Mouse (Mus musculus) myocyte (in vitro differentiated cells): ENCODE measurements at regions not wholly inside any gene's neighbourhood (a gene's known extent, or its start where the extent isn't known, plus 50 kb on each side); places are given as distances from the start of the nearest gene placed in this dataset.
A peak's percentile ranks its signal among the peaks of the same experiment; 100 is the strongest.

Source experiments
- H3K27me3 ChIP-seq: one replicate; pipeline ENCODE4 v1.6.1; 2011; ENCODE audit not compliant: control insufficient read depth, insufficient read depth, insufficient read length
- H3K36me3 ChIP-seq: one replicate; pipeline ENCODE4 v1.6.1; 2011; ENCODE audit not compliant: control insufficient read depth, insufficient read depth
- H3K4me2 ChIP-seq: one replicate; pipeline ENCODE4 v1.6.1; 2011; ENCODE audit warnings: low read depth, control low read depth
- H3K4me3 ChIP-seq: one replicate; pipeline ENCODE4 v1.5.1; 2011; ENCODE audit warnings: mild to moderate bottlenecking, control low read depth, moderate library complexity
- H3K79me2 ChIP-seq: one replicate; pipeline ENCODE4 v1.6.1; 2011; ENCODE audit not compliant: control insufficient read depth, insufficient read depth
- H3ac ChIP-seq: one replicate; pipeline ENCODE4 v1.6.1; 2011; ENCODE audit not compliant: control insufficient read depth, insufficient read length
- CEBPB ChIP-seq: IDR thresholded peaks from 2 replicates; pipeline ENCODE4 v1.6.1; 2011; ENCODE audit warnings: mild to moderate bottlenecking, moderate library complexity; ENCODE audit not compliant: poor library complexity, insufficient read depth, severe bottlenecking
- E2F4 ChIP-seq: IDR thresholded peaks from one replicate; pipeline ENCODE4 v1.6.1; 2011; ENCODE audit warnings: mild to moderate bottlenecking, control low read depth, moderate library complexity; ENCODE audit not compliant: insufficient read depth
- MAX ChIP-seq: IDR thresholded peaks from one replicate; pipeline ENCODE4 v1.6.1; 2011; ENCODE audit warnings: low read depth, mild to moderate bottlenecking, control low read depth
- MYOD1 ChIP-seq, 3 experiments: IDR thresholded peaks; one replicate each; pipeline ENCODE4 v1.6.1; 2011; ENCODE audit warnings: control low read depth in 2 of 3, low read depth in 2 of 3, mild to moderate bottlenecking in 2 of 3, moderate library complexity in 1 of 3; ENCODE audit not compliant: insufficient read length in 2 of 3, control insufficient read depth in 1 of 3
- MYOG ChIP-seq, 3 experiments: IDR thresholded peaks; one replicate each; pipeline ENCODE4 v1.6.1; 2011; ENCODE audit warnings: control low read depth in 2 of 3, low read depth in 2 of 3, mild to moderate bottlenecking in 2 of 3; ENCODE audit not compliant: insufficient read length in 2 of 3, control insufficient read depth in 1 of 3, insufficient read depth in 1 of 3
- POLR2A ChIP-seq: IDR thresholded peaks from one replicate; pipeline ENCODE4 v1.6.1; 2011; ENCODE audit warnings: low read depth, mild to moderate bottlenecking, control low read depth, moderate library complexity; ENCODE audit not compliant: insufficient read length
- POLR2AphosphoS2 ChIP-seq: IDR thresholded peaks from one replicate; pipeline ENCODE4 v1.6.1; 2011; ENCODE audit warnings: low read depth, control low read depth; ENCODE audit not compliant: insufficient read length
- REST ChIP-seq: IDR thresholded peaks from one replicate; pipeline ENCODE4 v1.6.1; 2011; ENCODE audit warnings: mild to moderate bottlenecking, control low read depth, moderate library complexity; ENCODE audit not compliant: insufficient read depth, insufficient read length
- SRF ChIP-seq: IDR thresholded peaks from one replicate; pipeline ENCODE4 v1.6.1; 2011; ENCODE audit warnings: low read depth; ENCODE audit not compliant: control insufficient read depth, insufficient read length
- TCF12 ChIP-seq: IDR thresholded peaks from one replicate; pipeline ENCODE4 v1.6.1; 2011; ENCODE audit warnings: mild to moderate bottlenecking, control low read depth; ENCODE audit not compliant: poor library complexity, insufficient read depth, severe bottlenecking
- TCF3 ChIP-seq: IDR thresholded peaks from one replicate; pipeline ENCODE4 v1.6.1; 2011; ENCODE audit warnings: low read depth, control low read depth; ENCODE audit not compliant: insufficient read length
- USF1 ChIP-seq: IDR thresholded peaks from one replicate; pipeline ENCODE4 v1.6.1; 2011; ENCODE audit warnings: low read depth, mild to moderate bottlenecking, control low read depth, moderate library complexity

DNA sequence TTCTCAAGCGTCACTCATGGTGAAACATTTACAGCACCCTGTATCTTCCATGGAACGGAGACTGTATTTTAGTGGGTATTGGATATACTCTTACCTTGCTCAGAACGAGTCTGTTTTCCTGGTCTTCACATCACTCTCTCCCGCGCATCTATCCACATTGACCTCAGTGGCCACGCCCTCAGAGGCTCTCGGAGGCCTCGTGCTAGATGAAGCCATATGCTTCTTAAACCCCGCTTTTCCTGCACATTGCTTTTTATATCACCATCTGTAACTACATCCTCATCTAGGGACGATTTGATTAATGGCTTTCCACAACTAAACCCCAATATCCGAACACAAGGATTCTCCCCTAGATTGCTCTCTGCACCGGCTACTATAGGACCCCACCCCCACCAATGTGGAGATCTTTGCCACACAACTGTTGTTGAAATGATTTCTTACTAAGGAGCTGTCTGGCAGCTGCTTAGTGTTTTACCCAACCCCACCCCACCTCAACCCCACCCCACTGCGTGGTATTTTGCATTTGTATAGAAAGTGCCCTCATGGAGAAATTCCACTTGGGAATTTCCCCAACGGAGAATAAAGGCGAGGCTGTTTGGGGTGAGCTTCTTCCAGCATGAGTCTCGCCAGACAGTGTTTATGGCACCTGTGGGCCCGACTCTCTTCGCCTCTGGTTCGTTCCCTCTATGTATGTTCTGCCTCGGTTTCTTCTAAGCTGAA, 59.2 kb upstream of the Krr1 start:
- Histone ChIP-seq H3K27me3 (no peaks in the 10 kb centered on the region), H3K79me2 (no peaks in the 10 kb centered on the region), H3K36me3 (no peaks in the 10 kb centered on the region), H3K4me2 (no peak overlapping the region), H3K4me3 (no peak overlapping the region), H3ac (no peak overlapping the region)
- no peak for TF ChIP-seq MYOG (IDR thresholded peaks at IDR 0.05; ENCODE audit: control insufficient read depth in 1 of 3, insufficient read depth in 1 of 3, insufficient read length in 2 of 3, low read depth in 2 of 3)
- TF ChIP-seq TCF12 = no peak
- TF ChIP-seq MYOD1 (IDR thresholded peaks at IDR 0.05; ENCODE audit: control insufficient read depth in 1 of 3, insufficient read length in 2 of 3, low read depth in 2 of 3) = peak in 1 of 3 experiments; percentile 26
- no peak for TF ChIP-seq REST

DNA sequence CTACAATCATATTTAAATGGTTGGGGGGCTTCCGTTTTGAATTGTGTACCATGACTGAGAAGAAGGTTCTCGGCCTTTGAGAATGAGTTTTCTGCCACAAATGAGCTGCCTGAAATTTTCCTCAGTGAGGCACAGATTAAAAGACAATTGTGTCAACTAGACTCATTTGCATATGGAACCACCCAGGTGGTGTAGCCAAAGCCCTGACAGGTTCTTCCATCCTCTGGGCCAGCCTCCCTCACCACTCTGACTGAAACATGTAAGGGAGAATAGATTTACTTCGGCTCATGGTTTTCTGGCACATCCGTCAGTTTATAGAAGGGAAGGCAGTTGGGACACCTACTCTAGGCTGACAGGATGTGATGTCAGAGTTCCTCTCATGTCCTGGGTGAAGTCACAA, 58.2 kb upstream of the Krr1 start:
- Histone ChIP-seq H3K4me2 (no peak overlapping the region), H3ac (no peak overlapping the region)
- TF ChIP-seq MYOG (IDR thresholded peaks at IDR 0.05; ENCODE audit: control insufficient read depth in 1 of 3, insufficient read depth in 1 of 3, insufficient read length in 2 of 3, low read depth in 2 of 3) (no peak), REST (no peak), TCF12 (no peak), E2F4 (no peak), POLR2AphosphoS2 (no peak), TCF3 (no peak), USF1 (no peak), CEBPB (no peak), MYOD1 (IDR thresholded peaks at IDR 0.05; ENCODE audit: control insufficient read depth in 1 of 3, insufficient read length in 2 of 3, low read depth in 2 of 3) (no peak), SRF (no peak)

DNA sequence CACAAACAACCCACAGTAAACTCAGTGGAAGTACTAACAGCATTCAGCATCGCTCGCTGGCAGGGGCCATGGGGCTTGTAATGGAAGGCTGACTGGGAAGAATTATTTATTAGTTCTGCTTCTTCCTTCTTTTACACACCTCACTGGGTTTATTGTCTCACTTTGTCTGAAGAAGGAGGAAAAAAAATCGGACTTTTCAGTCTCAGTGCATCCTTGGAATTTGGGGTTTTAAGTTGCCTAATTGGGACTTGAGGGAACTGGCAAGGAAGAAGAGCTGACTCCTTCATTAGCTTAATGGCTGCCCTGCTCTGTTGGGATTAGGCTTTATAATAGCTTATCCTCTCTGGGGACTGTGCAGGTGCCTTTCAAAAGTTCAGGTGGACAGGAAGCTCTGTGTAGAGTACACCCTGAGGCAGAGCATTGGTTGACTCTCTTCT, 54.4 kb upstream of the Krr1 start:
- Histone ChIP-seq H3K27me3 (no peaks in the 10 kb centered on the region), H3K36me3 (no peaks in the 10 kb centered on the region), H3ac (no peak overlapping the region), H3K4me3 (no peak overlapping the region), H3K79me2 (no peaks in the 10 kb centered on the region), H3K4me2 (no peak overlapping the region)
- TF ChIP-seq MYOD1 (IDR thresholded peaks at IDR 0.05; ENCODE audit: control insufficient read depth in 1 of 3, insufficient read length in 2 of 3, low read depth in 2 of 3) = no peak
- TF ChIP-seq MYOG (IDR thresholded peaks at IDR 0.05; ENCODE audit: control insufficient read depth in 1 of 3, insufficient read depth in 1 of 3, insufficient read length in 2 of 3, low read depth in 2 of 3) = no peak
- TF ChIP-seq MAX = no peak
- no peak for TF ChIP-seq TCF12
- no peak for TF ChIP-seq CEBPB
- no peak for TF ChIP-seq REST
- TF ChIP-seq E2F4 = no peak
- TF ChIP-seq USF1 = no peak
- no peak for TF ChIP-seq TCF3
- no peak for TF ChIP-seq SRF
- TF ChIP-seq POLR2AphosphoS2 = no peak
- no peak for TF ChIP-seq POLR2A

More for the DNA sequence above, 58.2 kb upstream of the Krr1 start:
- Histone ChIP-seq H3K79me2 (no peaks in the 10 kb centered on the region), H3K27me3 (no peaks in the 10 kb centered on the region), H3K36me3 (no peaks in the 10 kb centered on the region), H3K4me3 (no peak overlapping the region)

DNA sequence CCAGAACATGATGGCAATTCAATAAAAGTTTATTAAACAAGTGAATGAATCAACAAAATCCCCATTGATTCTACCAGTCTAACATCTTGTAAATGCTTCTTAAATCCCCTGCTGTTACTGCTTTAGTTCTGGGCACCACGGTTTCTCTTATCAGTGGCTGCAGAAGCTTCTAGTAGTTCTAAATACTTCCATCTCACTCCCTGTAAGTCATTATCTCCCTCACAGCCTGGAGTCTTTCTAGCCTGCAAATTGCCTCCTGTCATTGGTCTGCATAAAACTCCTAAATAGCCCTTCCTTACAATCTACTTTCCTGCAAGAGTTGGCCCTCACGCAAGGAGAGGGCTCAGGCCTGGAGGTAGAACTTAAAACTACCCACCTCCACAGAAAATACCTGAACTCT, 53.0 kb upstream of the Krr1 start:
- no peak overlapping the region for H3ac ChIP-seq
- H3K4me3 ChIP-seq = no peak overlapping the region
- no peak for TF ChIP-seq MAX
- TF ChIP-seq POLR2A = no peak
- TF ChIP-seq POLR2AphosphoS2 = no peak
- no peak for TF ChIP-seq E2F4
- TF ChIP-seq REST = no peak
- TF ChIP-seq MYOG (IDR thresholded peaks at IDR 0.05; ENCODE audit: control insufficient read depth in 1 of 3, insufficient read depth in 1 of 3, insufficient read length in 2 of 3, low read depth in 2 of 3) = no peak
- TF ChIP-seq SRF = no peak
- TF ChIP-seq CEBPB = no peak
- TF ChIP-seq MYOD1 (IDR thresholded peaks at IDR 0.05; ENCODE audit: control insufficient read depth in 1 of 3, insufficient read length in 2 of 3, low read depth in 2 of 3) = no peak
- TF ChIP-seq USF1 = no peak
- no peak for TF ChIP-seq TCF3
- TF ChIP-seq TCF12 = no peak
- H3K36me3 ChIP-seq = no peaks in the 10 kb centered on the region
- no peaks in the 10 kb centered on the region for H3K27me3 ChIP-seq
- H3K79me2 ChIP-seq = no peaks in the 10 kb centered on the region
- no peak overlapping the region for H3K4me2 ChIP-seq
